Mouse (Mus musculus): ENCODE measurements around the gene Crybg1. TPM values are rescaled to one million over a fixed set of nuclear protein-coding genes. Genes with fewer than 3 reads are reported as not detected.

Gene Crybg1
- polyA plus RNA-seq, 1 experiment from 2014 or later = 0.21 TPM

GRCm38 (mm10) chr10:44157489-44157888, 8.8 kb upstream of the Crybg1 start:
- Histone ChIP-seq H3K9ac (no peak overlapping the region), H3K27me3 (ENCODE audit: control insufficient read depth, insufficient read depth, low read length) (no peaks in the 10 kb centered on the region), H3K9me3 (ENCODE audit: control insufficient read depth, low read length) (no peaks in the 10 kb centered on the region), H3K36me3 (replicated peaks; ENCODE audit: control insufficient read depth, insufficient read depth) (no peaks in the 10 kb centered on the region), H3K27ac (no peak overlapping the region), H3K4me2 (replicated peaks) (no peak overlapping the region), H3K4me3 (replicated peaks; ENCODE audit: low read length) (no peak overlapping the region), H3K4me1 (replicated peaks; ENCODE audit: control insufficient read depth, insufficient read depth, low read length) (no peaks in the 10 kb centered on the region)
- no peak for ATAC-seq (ENCODE audit: low FRiP score)
- 40% methylated on average over 2 of the region's 2 CpGs for WGBS
- no peak for DNase-seq (ENCODE audit: low spot score)

- Histone ChIP-seq H3K36me3 (replicated peaks; ENCODE audit: control insufficient read depth, insufficient read depth) (no peaks in the 10 kb centered on the region), H3K4me3 (replicated peaks; ENCODE audit: low read length) (no peak overlapping the region), H3K4me1 (replicated peaks; ENCODE audit: control insufficient read depth, insufficient read depth, low read length) (peaks cover 4% of the 10 kb centered on the region; the same call in 1 of the 2 replicates), H3K9me3 (ENCODE audit: control insufficient read depth, low read length) (no peaks in the 10 kb centered on the region), H3K4me2 (replicated peaks) (no peak overlapping the region), H3K27me3 (ENCODE audit: control insufficient read depth, insufficient read depth, low read length) (peaks cover 18% of the 10 kb centered on the region; the same call in 1 of the 2 replicates), H3K27ac (no peak overlapping the region), H3K9ac (no peak overlapping the region)
- ATAC-seq (ENCODE audit: low FRiP score) (no peak), DNase-seq (ENCODE audit: low spot score) (no peak)
- WGBS = 96% methylated on average over 2 of the region's 2 CpGs
Measured at GRCm38 (mm10) chr10:44150501-44150900, 1.8 kb upstream of the Crybg1 start.

- H3K4me2 ChIP-seq (replicated peaks) = no peak overlapping the region
- ATAC-seq (ENCODE audit: low FRiP score) (no peak), DNase-seq (ENCODE audit: low spot score) (no peak)
- WGBS = 93% methylated on average over 10 of the region's 10 CpGs
- no peaks in the 10 kb centered on the region for H3K36me3 ChIP-seq (replicated peaks; ENCODE audit: control insufficient read depth, insufficient read depth)
- H3K27ac ChIP-seq = no peak overlapping the region
- no peaks in the 10 kb centered on the region for H3K4me1 ChIP-seq (replicated peaks; ENCODE audit: control insufficient read depth, insufficient read depth, low read length)
- no peaks in the 10 kb centered on the region for H3K9me3 ChIP-seq (ENCODE audit: control insufficient read depth, low read length)
- H3K4me3 ChIP-seq (replicated peaks; ENCODE audit: low read length) = no peak overlapping the region
- no peak overlapping the region for H3K9ac ChIP-seq
- H3K27me3 ChIP-seq (ENCODE audit: control insufficient read depth, insufficient read depth, low read length) = 0 out of 2 replicates have a peak, but pooled peaks cover under 1% of the 10 kb centered on the region
Measured at GRCm38 (mm10) chr10:44143401-44143800, 5.3 kb downstream of the Crybg1 start.

GRCm38 (mm10) chr10:44138137-44138855, 10.4 kb downstream of the Crybg1 start:
- Histone ChIP-seq H3K9ac (no peak overlapping the region), H3K9me3 (ENCODE audit: control insufficient read depth, low read length) (no peaks in the 10 kb centered on the region), H3K36me3 (replicated peaks; ENCODE audit: control insufficient read depth, insufficient read depth) (no peaks in the 10 kb centered on the region), H3K4me1 (replicated peaks; ENCODE audit: control insufficient read depth, insufficient read depth, low read length) (no peaks in the 10 kb centered on the region), H3K4me3 (replicated peaks; ENCODE audit: low read length) (no peak overlapping the region), H3K27me3 (ENCODE audit: control insufficient read depth, insufficient read depth, low read length) (no peaks in the 10 kb centered on the region), H3K4me2 (replicated peaks) (no peak overlapping the region), H3K27ac (no peak overlapping the region)
- 80% methylated on average over 13 of the region's 13 CpGs for WGBS
- ATAC-seq (ENCODE audit: low FRiP score) (no peak), DNase-seq (ENCODE audit: low spot score) (no peak)

GRCm38 (mm10) chr10:44126047-44126446, 22.6 kb downstream of the Crybg1 start:
- Histone ChIP-seq H3K27ac (no peak overlapping the region), H3K27me3 (ENCODE audit: control insufficient read depth, insufficient read depth, low read length) (no peaks in the 10 kb centered on the region), H3K4me1 (replicated peaks; ENCODE audit: control insufficient read depth, insufficient read depth, low read length) (no peaks in the 10 kb centered on the region), H3K4me2 (replicated peaks) (no peak overlapping the region), H3K9me3 (ENCODE audit: control insufficient read depth, low read length) (no peaks in the 10 kb centered on the region), H3K4me3 (replicated peaks; ENCODE audit: low read length) (no peak overlapping the region), H3K36me3 (replicated peaks; ENCODE audit: control insufficient read depth, insufficient read depth) (no peaks in the 10 kb centered on the region), H3K9ac (no peak overlapping the region)
- DNase-seq (ENCODE audit: low spot score) (no peak), ATAC-seq (ENCODE audit: low FRiP score) (no peak)
- WGBS = 90% methylated on average over 5 of the region's 5 CpGs

GRCm38 (mm10) chr10:44124400-44124933, 24.2 kb downstream of the Crybg1 start:
- WGBS = 45% methylated on average over 6 of the region's 6 CpGs

GRCm38 (mm10) chr10:44118616-44119015, 30.0 kb downstream of the Crybg1 start:
- Histone ChIP-seq H3K4me3 (replicated peaks; ENCODE audit: low read length) (no peak overlapping the region), H3K9ac (no peak overlapping the region), H3K27ac (no peak overlapping the region), H3K36me3 (replicated peaks; ENCODE audit: control insufficient read depth, insufficient read depth) (no peaks in the 10 kb centered on the region), H3K4me1 (replicated peaks; ENCODE audit: control insufficient read depth, insufficient read depth, low read length) (no peaks in the 10 kb centered on the region), H3K27me3 (ENCODE audit: control insufficient read depth, insufficient read depth, low read length) (no peaks in the 10 kb centered on the region), H3K4me2 (replicated peaks) (no peak overlapping the region), H3K9me3 (ENCODE audit: control insufficient read depth, low read length) (no peaks in the 10 kb centered on the region)
- 16% methylated on average over 4 of the region's 4 CpGs for whole genome bisulfite sequencing
- DNase-seq (ENCODE audit: low spot score) (no peak), ATAC-seq (ENCODE audit: low FRiP score) (no peak)

More at GRCm38 (mm10) chr10:44124400-44124933, 24.2 kb downstream of the Crybg1 start:
- Histone ChIP-seq H3K4me2 (replicated peaks) (no peak overlapping the region), H3K36me3 (replicated peaks; ENCODE audit: control insufficient read depth, insufficient read depth) (no peaks in the 10 kb centered on the region), H3K27me3 (ENCODE audit: control insufficient read depth, insufficient read depth, low read length) (no peaks in the 10 kb centered on the region), H3K4me3 (replicated peaks; ENCODE audit: low read length) (no peak overlapping the region), H3K9me3 (ENCODE audit: control insufficient read depth, low read length) (no peaks in the 10 kb centered on the region), H3K9ac (no peak overlapping the region), H3K27ac (no peak overlapping the region), H3K4me1 (replicated peaks; ENCODE audit: control insufficient read depth, insufficient read depth, low read length) (no peaks in the 10 kb centered on the region)
- DNase-seq (ENCODE audit: low spot score) (no peak), ATAC-seq (ENCODE audit: low FRiP score) (no peak)

- H3K4me3 ChIP-seq (replicated peaks; ENCODE audit: low read length) = no peak overlapping the region
Measured at GRCm38 (mm10) chr10:44116796-44117195, 31.9 kb downstream of the Crybg1 start.

GRCm38 (mm10) chr10:44114611-44115010, 34.0 kb downstream of the Crybg1 start:
- no peak overlapping the region for H3K4me2 ChIP-seq (replicated peaks)
- H3K27ac ChIP-seq = no peak overlapping the region
- DNase-seq (ENCODE audit: low spot score) (no peak), ATAC-seq (ENCODE audit: low FRiP score) (no peak)
- no peaks in the 10 kb centered on the region for H3K4me1 ChIP-seq (replicated peaks; ENCODE audit: control insufficient read depth, insufficient read depth, low read length)
- no peak overlapping the region for H3K9ac ChIP-seq
- 78% methylated on average over 4 of the region's 4 CpGs for WGBS
- no peaks in the 10 kb centered on the region for H3K27me3 ChIP-seq (ENCODE audit: control insufficient read depth, insufficient read depth, low read length)
- no peaks in the 10 kb centered on the region for H3K36me3 ChIP-seq (replicated peaks; ENCODE audit: control insufficient read depth, insufficient read depth)
- H3K9me3 ChIP-seq (ENCODE audit: control insufficient read depth, low read length) = no peaks in the 10 kb centered on the region
- H3K4me3 ChIP-seq (replicated peaks; ENCODE audit: low read length) = no peak overlapping the region

More at GRCm38 (mm10) chr10:44116796-44117195, 31.9 kb downstream of the Crybg1 start:
- ATAC-seq (ENCODE audit: low FRiP score) = no peak
- H3K36me3 ChIP-seq (replicated peaks; ENCODE audit: control insufficient read depth, insufficient read depth) = no peaks in the 10 kb centered on the region
- H3K4me2 ChIP-seq (replicated peaks) = no peak overlapping the region
- 94% methylated on average over 5 of the region's 5 CpGs for WGBS
- H3K27ac ChIP-seq = no peak overlapping the region
- H3K4me1 ChIP-seq (replicated peaks; ENCODE audit: control insufficient read depth, insufficient read depth, low read length) = no peaks in the 10 kb centered on the region
- no peaks in the 10 kb centered on the region for H3K9me3 ChIP-seq (ENCODE audit: control insufficient read depth, low read length)
- no peak overlapping the region for H3K9ac ChIP-seq
- H3K27me3 ChIP-seq (ENCODE audit: control insufficient read depth, insufficient read depth, low read length) = no peaks in the 10 kb centered on the region
- no peak for DNase-seq (ENCODE audit: low spot score)
